Mouse (Mus musculus): Measurements from ENCODE around the gene Lin37. TPM values are rescaled to one million over a fixed set of nuclear protein-coding genes. Genes with fewer than 3 reads are reported as not detected.

Gene Lin37
- 44.7 and 49.1 TPM in 2 replicates for polyA plus RNA-seq (2016; fragmentation: Nextera tagmentation; extraction: Ambion mirVana)

DNA sequence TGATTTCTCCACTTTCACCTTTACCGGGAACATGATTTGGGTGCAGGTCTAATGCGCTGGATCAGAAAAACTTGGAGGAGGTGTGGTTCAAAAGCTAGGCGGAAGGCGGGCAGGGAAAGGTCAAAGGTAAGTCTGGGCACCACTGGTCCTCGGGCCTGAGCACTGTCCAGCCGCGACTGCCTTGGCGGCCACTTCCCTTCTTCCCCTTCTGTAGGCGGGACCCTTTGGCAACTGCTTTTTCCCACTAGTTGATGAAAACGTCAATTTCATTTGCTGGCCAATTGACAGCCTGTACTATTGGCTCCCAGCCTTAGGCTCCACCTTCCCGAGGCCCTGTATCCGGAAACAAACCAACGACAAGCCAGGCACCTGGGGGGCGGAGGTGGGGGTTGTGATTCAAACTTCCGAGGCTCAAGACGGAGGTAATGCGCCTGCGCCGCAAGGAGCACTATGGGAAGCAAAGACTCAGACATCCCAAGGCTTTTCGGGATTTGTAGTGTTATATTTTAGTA is at the start of gene Lin37:
TSS of gene Lin37 (minus strand) at position 396 of the 512 bp plus-strand sequence.
- H3K27ac ChIP-seq: peak within 1 kb of the TSS; percentile 26; the same call in 1 of the 2 replicates
- no peaks in the 10 kb centered on the region for H3K9me3 ChIP-seq
- WGBS: under 1% methylated on average over 20 of the region's 20 CpGs
- peaks cover 19% of the 10 kb centered on the region for H3K4me1 ChIP-seq
- H3K9ac ChIP-seq: peak within 1 kb of the TSS; percentile 81
- ATAC-seq (ENCODE audit: insufficient number of reproducible peaks, insufficient read depth, low FRiP score, low TSS enrichment): peak; percentile 78
- peak within 1 kb of the TSS; percentile 96 for H3K4me2 ChIP-seq (replicated peaks)
- peak within 1 kb of the TSS; percentile 66 for H3K4me3 ChIP-seq
- H3K36me3 ChIP-seq: peaks cover 24% of the 10 kb centered on the region
- no peaks in the 10 kb centered on the region for H3K27me3 ChIP-seq

GRCm38 (mm10) chr7:30608476-30608875 is 48.8 kb upstream of the Lin37 start:
- Histone ChIP-seq H3K9me3 (no peaks in the 10 kb centered on the region), H3K4me3 (no peak overlapping the region), H3K4me1 (no peaks in the 10 kb centered on the region), H3K36me3 (no peaks in the 10 kb centered on the region), H3K27ac (no peak overlapping the region), H3K9ac (no peak overlapping the region), H3K27me3 (no peaks in the 10 kb centered on the region), H3K4me2 (replicated peaks) (no peak overlapping the region)
- ATAC-seq (ENCODE audit: insufficient number of reproducible peaks, insufficient read depth, low FRiP score, low TSS enrichment): no peak
- 50% methylated on average over 14 of the region's 16 CpGs for WGBS

DNA sequence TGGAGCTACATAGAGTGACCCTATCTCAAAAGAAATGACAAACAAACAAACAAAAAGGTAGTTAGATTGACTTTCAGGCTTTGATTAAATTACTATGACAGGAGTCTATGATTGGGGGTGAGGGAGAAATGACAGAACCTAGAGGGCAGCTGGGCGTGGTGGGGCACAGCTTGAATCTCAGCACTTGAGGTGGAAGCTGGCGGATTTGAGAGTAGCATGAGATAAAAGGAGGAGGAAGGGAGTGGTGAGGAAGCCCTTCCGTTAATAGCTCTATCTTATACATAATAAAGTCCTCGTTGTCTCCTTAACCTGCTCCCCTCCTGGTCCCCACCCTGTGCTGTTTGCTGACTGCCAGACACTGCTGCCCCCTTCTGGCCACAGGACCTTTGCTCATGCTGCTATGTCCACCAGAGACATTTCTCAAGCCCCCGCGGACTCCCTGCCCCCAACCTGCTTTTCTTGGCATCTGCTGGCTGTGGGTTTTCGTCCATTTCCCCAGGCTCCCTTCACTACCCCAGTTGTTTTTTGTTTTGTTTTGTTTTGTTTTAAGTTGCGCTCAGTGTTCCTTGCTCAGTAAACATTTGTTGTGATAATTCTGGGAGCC is 48.2 kb upstream of the Lin37 start:
- 33% methylated on average over 8 of the region's 8 CpGs for WGBS
- H3K9ac ChIP-seq: no peak overlapping the region
- ATAC-seq (ENCODE audit: insufficient number of reproducible peaks, insufficient read depth, low FRiP score, low TSS enrichment): 0 out of 2 replicates have a peak, but pooled peaks have one; percentile 41
- H3K27ac ChIP-seq: no peak overlapping the region
- no peaks in the 10 kb centered on the region for H3K27me3 ChIP-seq
- no peaks in the 10 kb centered on the region for H3K4me1 ChIP-seq
- no peak overlapping the region for H3K4me3 ChIP-seq
- H3K4me2 ChIP-seq (replicated peaks): no peak overlapping the region
- H3K36me3 ChIP-seq: no peaks in the 10 kb centered on the region
- H3K9me3 ChIP-seq: no peaks in the 10 kb centered on the region

DNA sequence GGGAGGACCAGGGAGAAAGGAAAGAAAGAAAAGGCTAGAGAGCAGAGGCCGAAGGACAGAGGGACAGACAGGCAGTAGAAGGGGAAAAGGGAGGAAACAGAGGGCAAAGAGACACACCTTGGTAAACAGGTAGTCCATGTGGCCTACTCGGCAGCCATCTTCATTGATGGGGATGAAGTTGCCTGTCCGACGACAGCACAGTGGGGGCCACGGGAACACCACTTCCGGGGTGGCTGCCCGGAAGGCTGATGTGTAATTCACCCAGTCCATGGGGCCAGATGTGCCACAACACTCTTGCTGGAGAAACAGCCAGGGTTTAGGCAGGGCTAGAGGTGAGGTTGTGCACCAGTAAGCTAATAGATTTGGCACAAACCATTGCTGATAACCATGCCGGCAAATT is 45.3 kb upstream of the Lin37 start:
- H3K4me1 ChIP-seq: no peaks in the 10 kb centered on the region
- no peak overlapping the region for H3K27ac ChIP-seq
- no peak overlapping the region for H3K4me3 ChIP-seq
- no peak overlapping the region for H3K9ac ChIP-seq
- no peaks in the 10 kb centered on the region for H3K27me3 ChIP-seq
- H3K4me2 ChIP-seq (replicated peaks): no peak overlapping the region
- H3K9me3 ChIP-seq: no peaks in the 10 kb centered on the region
- H3K36me3 ChIP-seq: no peaks in the 10 kb centered on the region
- no peak for ATAC-seq (ENCODE audit: insufficient number of reproducible peaks, insufficient read depth, low FRiP score, low TSS enrichment)
- 88% methylated on average over 8 of the region's 8 CpGs for WGBS

- H3K9ac ChIP-seq: no peak overlapping the region
- no peaks in the 10 kb centered on the region for H3K9me3 ChIP-seq
- 42% methylated on average over 8 of the region's 8 CpGs for WGBS
- H3K4me3 ChIP-seq: no peak overlapping the region
- H3K4me1 ChIP-seq: no peaks in the 10 kb centered on the region
- H3K27ac ChIP-seq: no peak overlapping the region
- no peaks in the 10 kb centered on the region for H3K36me3 ChIP-seq
- no peak overlapping the region for H3K4me2 ChIP-seq (replicated peaks)
- ATAC-seq (ENCODE audit: insufficient number of reproducible peaks, insufficient read depth, low FRiP score, low TSS enrichment): no peak
- H3K27me3 ChIP-seq: no peaks in the 10 kb centered on the region
These were observed 44.8 kb upstream of the Lin37 start for GRCm38 (mm10) chr7:30604424-30604823.

DNA sequence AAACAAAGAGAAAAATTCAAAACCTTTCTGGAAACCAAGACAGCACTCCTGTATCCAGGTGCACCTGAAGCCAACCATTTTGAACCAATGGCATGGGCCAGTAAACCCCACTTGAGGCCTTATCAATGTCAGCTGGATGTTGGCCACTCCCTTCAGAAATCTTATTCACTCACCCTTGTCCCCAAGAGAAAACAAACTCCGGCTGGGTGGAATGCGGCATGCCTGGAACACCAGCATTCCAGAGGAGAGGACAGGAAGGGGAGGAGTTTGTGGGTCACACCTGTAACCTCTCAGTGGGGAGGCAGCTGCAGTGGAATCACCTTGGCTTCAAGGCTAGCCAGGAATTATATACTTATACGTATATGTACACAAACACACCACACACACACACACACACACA is 42.9 kb upstream of the Lin37 start:
- WGBS: 18% methylated on average over 2 of the region's 3 CpGs
- Histone ChIP-seq H3K9ac (no peak overlapping the region), H3K9me3 (0 out of 2 replicates have a peak, but pooled peaks cover 2% of the 10 kb centered on the region), H3K27ac (no peak overlapping the region), H3K36me3 (no peaks in the 10 kb centered on the region), H3K27me3 (no peaks in the 10 kb centered on the region), H3K4me1 (no peaks in the 10 kb centered on the region), H3K4me2 (replicated peaks) (no peak overlapping the region), H3K4me3 (no peak overlapping the region)
- ATAC-seq (ENCODE audit: insufficient number of reproducible peaks, insufficient read depth, low FRiP score, low TSS enrichment): no peak

DNA sequence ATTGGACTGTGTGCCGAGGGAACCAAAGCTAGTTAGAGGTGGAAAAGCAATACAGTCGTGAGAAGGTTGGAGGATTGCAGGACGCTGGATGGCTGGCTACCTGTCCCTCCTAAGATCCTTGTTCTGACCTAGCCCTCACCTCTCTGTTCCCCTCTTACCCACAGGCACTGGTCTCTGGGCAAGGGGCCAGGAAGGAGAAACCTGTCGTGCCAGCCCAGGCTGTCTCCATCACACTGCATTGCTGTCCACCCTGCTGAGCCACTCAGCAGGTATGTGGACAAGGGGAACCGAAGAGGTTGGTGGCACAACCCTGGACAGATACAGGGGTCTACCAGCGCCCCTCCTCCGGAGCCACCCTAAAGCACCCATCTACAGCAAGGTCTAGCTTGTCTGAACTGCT is 41.0 kb upstream of the Lin37 start:
- no peak overlapping the region for H3K4me2 ChIP-seq (replicated peaks)
- no peaks in the 10 kb centered on the region for H3K4me1 ChIP-seq
- H3K27me3 ChIP-seq: no peaks in the 10 kb centered on the region
- H3K9ac ChIP-seq: no peak overlapping the region
- H3K27ac ChIP-seq: no peak overlapping the region
- H3K9me3 ChIP-seq: 0 out of 2 replicates have a peak, but pooled peaks cover 2% of the 10 kb centered on the region
- H3K4me3 ChIP-seq: no peak overlapping the region
- WGBS: 74% methylated on average over 7 of the region's 7 CpGs
- no peak for ATAC-seq (ENCODE audit: insufficient number of reproducible peaks, insufficient read depth, low FRiP score, low TSS enrichment)
- no peaks in the 10 kb centered on the region for H3K36me3 ChIP-seq

- Histone ChIP-seq H3K27ac (no peak overlapping the region), H3K27me3 (no peaks in the 10 kb centered on the region), H3K4me3 (no peak overlapping the region), H3K4me1 (no peaks in the 10 kb centered on the region), H3K9ac (no peak overlapping the region), H3K9me3 (0 out of 2 replicates have a peak, but pooled peaks cover 2% of the 10 kb centered on the region), H3K36me3 (no peaks in the 10 kb centered on the region), H3K4me2 (replicated peaks) (no peak overlapping the region)
- ATAC-seq (ENCODE audit: insufficient number of reproducible peaks, insufficient read depth, low FRiP score, low TSS enrichment): peak; percentile 90
- 4% methylated on average over 16 of the region's 16 CpGs for WGBS
These were observed 40.3 kb upstream of the Lin37 start for GRCm38 (mm10) chr7:30599933-30600353.

- no peaks in the 10 kb centered on the region for H3K27me3 ChIP-seq
- no peaks in the 10 kb centered on the region for H3K4me1 ChIP-seq
- no peak within 1 kb of the TSS for H3K27ac ChIP-seq
- no peak within 1 kb of the TSS for H3K9ac ChIP-seq
- 92% methylated on average over 12 of the region's 12 CpGs for WGBS
- no peak for ATAC-seq (ENCODE audit: insufficient number of reproducible peaks, insufficient read depth, low FRiP score, low TSS enrichment)
- no peak within 1 kb of the TSS for H3K4me3 ChIP-seq
- 0 out of 2 replicates have a peak, but pooled peaks cover 2% of the 10 kb centered on the region for H3K9me3 ChIP-seq
- no peak within 1 kb of the TSS for H3K4me2 ChIP-seq (replicated peaks)
- no peaks in the 10 kb centered on the region for H3K36me3 ChIP-seq
These were observed 39.1 kb upstream of the Lin37 start, which contains the start of gene Zbtb32 for GRCm38 (mm10) chr7:30598786-30599185. Zbtb32 (minus strand) TSS chr7:30598909.

GRCm38 (mm10) chr7:30596811-30597210 is 37.2 kb upstream of the Lin37 start:
- ATAC-seq (ENCODE audit: insufficient number of reproducible peaks, insufficient read depth, low FRiP score, low TSS enrichment): no peak
- H3K4me3 ChIP-seq: no peak overlapping the region
- H3K9ac ChIP-seq: no peak overlapping the region
- 0 out of 2 replicates have a peak, but pooled peaks cover 2% of the 10 kb centered on the region for H3K9me3 ChIP-seq
- H3K4me2 ChIP-seq (replicated peaks): no peak overlapping the region
- H3K27me3 ChIP-seq: no peaks in the 10 kb centered on the region
- no peak overlapping the region for H3K27ac ChIP-seq
- WGBS: 68% methylated on average over 5 of the region's 5 CpGs
- H3K36me3 ChIP-seq: no peaks in the 10 kb centered on the region
- no peaks in the 10 kb centered on the region for H3K4me1 ChIP-seq

GRCm38 (mm10) chr7:30596093-30596492 is 36.5 kb upstream of the Lin37 start:
- H3K27me3 ChIP-seq: no peaks in the 10 kb centered on the region
- 78% methylated on average over 5 of the region's 5 CpGs for WGBS
- H3K4me1 ChIP-seq: no peaks in the 10 kb centered on the region
- no peak overlapping the region for H3K4me2 ChIP-seq (replicated peaks)
- 0 out of 2 replicates have a peak, but pooled peaks cover 2% of the 10 kb centered on the region for H3K9me3 ChIP-seq
- no peak overlapping the region for H3K4me3 ChIP-seq
- H3K36me3 ChIP-seq: no peaks in the 10 kb centered on the region
- no peak overlapping the region for H3K9ac ChIP-seq
- no peak for ATAC-seq (ENCODE audit: insufficient number of reproducible peaks, insufficient read depth, low FRiP score, low TSS enrichment)
- H3K27ac ChIP-seq: no peak overlapping the region

DNA sequence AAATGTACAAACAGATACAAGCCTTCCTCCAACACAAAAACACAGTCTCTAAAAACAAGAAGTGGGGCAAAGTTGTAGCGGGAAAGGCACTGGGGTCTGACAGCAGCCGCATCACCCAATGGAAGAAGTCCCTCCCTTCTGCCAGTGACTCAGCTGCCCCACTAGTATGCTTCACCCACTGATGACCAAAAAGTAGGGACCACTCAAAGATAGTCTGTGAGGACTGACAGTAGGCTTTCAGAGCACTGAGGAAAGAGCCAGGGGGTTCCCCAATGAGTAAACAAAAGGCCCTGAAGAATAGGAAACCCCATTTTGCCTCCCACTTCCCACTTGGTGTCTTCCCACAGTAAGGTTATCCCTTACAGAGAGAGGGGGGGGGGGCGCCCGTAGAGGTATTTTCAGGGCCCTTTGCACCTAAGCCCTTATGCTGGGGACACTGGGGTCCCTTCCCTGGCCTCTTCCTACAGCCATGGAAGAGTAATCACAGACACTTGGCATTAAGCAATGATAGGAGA is 34.9 kb upstream of the Lin37 start:
- H3K9ac ChIP-seq: no peak overlapping the region
- no peak for ATAC-seq (ENCODE audit: insufficient number of reproducible peaks, insufficient read depth, low FRiP score, low TSS enrichment)
- 78% methylated on average over 3 of the region's 4 CpGs for WGBS
- H3K4me1 ChIP-seq: peaks cover 7% of the 10 kb centered on the region
- no peaks in the 10 kb centered on the region for H3K27me3 ChIP-seq
- 0 out of 2 replicates have a peak, but pooled peaks cover 2% of the 10 kb centered on the region for H3K9me3 ChIP-seq
- H3K4me3 ChIP-seq: no peak overlapping the region
- H3K4me2 ChIP-seq (replicated peaks): no peak overlapping the region
- no peak overlapping the region for H3K27ac ChIP-seq
- H3K36me3 ChIP-seq: no peaks in the 10 kb centered on the region
